Mouse (Mus musculus) c-Kit-positive CD71-negative TER-119-negative erythroid progenitor cells, embryonic 14.5 days (primary cell): Measurements from ENCODE around the gene Tcf7l1.

Experiments
- DNase-seq: peaks from one replicate; pipeline ENCODE4 v3.0.0-alpha.2; 2013; ENCODE audit warnings: low read depth

Tcf7l1 gene

GRCm38 (mm10) chr6:72590111-72590510 lies 198.9 kb downstream of the Tcf7l1 start:
- DNase-seq = no peak

GRCm38 (mm10) chr6:72588307-72588706 lies 200.7 kb downstream of the Tcf7l1 start:
- no peak for DNase-seq

GRCm38 (mm10) chr6:72586701-72587100 lies 202.4 kb downstream of the Tcf7l1 start:
- no peak for DNase-seq

GRCm38 (mm10) chr6:72584154-72584553 lies 204.9 kb downstream of the Tcf7l1 start:
- no peak for DNase-seq

- DNase-seq = no peak
Measured at GRCm38 (mm10) chr6:72583211-72583839, 205.7 kb downstream of the Tcf7l1 start.

- DNase-seq = no peak
Measured at GRCm38 (mm10) chr6:72581625-72582382, 207.2 kb downstream of the Tcf7l1 start.
